Comparison of ENCODE assay signal across 12 mouse cellular contexts in the genomic region with DNA sequence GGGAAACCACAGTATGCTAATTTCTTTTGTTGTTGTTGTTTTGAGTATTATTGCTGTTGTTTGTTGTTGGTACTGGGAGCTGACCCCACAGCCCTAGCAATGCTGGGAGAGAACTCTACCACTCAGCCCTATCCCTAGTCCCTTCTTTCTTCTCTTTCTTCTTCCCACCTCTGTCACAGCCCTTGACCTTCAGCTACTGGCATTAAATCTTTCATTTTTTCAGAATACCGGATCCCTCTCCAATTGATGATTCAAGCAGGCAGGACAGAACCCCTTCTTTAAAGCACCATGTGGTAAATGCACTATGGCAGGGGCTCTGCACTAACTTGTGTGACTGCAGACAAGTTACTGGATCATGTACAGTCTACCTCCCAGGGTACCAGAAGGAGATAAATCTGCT.
"Had no signal": no experiment of that assay in that cellular context is flagged by ENCODE, and none has a peak within 500 bp of the region (broad histone marks: within the 10 kb centered on the region; RNA-seq: fewer than 3 reads in every experiment).

No protein-coding gene starts in this region.

- DNase-seq: left cerebral cortex, postnatal 4 days; liver; liver, embryonic 13.5 days; liver, postnatal 0 days; lung, adult 18-20 months; lung, adult 2 months; lung, embryonic 14.5 days; lung, postnatal 10 days; lung, postnatal 14 days; lung, postnatal 36 days; lung, postnatal 4 days; midbrain, embryonic 14.5 days had no signal
